Mouse (Mus musculus) adrenal gland, adult 8-10 months (tissue): ENCODE data around the gene Iqgap1. TPM values are rescaled to one million over a fixed set of nuclear protein-coding genes. Genes with fewer than 3 reads are reported as not detected.

Experiments
- DNase-seq: peaks from one replicate; pipeline ENCODE4 v3.0.0; 2022
- total RNA-seq, 4 experiments: library from RNA; stranded (reverse); gene quantifications; 2 replicates each; pipeline ENCODE4 v1.2.4; 2022

Gene Iqgap1
- total RNA-seq, 4 experiments from 2014 or later: 82.6 to 138 (median 109) TPM

DNA sequence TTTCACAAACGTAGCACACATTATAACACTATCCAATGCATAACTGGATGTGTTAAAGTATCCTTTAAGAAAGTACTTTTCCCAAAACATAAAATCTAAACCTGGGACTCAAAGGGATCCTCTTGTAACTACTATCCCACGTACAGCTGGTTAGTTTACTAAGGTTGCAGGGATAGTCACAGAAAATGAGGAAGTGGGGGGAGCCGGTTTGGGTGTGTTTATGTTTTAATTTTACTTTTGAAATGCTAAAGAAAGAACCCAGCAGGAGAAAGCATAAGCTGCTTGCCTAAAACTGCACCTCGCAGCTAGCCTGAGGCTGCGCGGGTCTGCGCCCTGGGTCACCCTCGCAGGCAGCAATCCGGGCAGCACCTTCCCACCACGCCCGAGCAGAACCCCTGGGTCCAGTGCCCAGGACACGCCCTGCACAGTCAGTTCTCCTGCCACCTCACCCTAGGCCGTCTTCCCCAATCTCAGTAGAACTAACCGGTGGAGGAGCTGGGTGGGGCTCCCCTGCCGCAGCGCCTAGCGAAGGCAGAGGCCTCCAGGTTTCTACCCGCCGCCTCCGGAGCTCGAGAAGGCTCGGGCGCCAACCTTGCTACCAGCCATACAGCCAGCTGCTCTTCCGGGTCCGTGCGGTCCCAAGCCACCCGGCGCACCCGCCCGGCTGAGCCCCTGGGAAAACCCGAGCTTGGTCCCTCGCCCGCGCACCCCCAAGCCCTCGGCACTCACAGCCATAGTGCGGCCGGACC lies 23.2 kb downstream of the Iqgap1 start:
- no peak for DNase-seq

DNA sequence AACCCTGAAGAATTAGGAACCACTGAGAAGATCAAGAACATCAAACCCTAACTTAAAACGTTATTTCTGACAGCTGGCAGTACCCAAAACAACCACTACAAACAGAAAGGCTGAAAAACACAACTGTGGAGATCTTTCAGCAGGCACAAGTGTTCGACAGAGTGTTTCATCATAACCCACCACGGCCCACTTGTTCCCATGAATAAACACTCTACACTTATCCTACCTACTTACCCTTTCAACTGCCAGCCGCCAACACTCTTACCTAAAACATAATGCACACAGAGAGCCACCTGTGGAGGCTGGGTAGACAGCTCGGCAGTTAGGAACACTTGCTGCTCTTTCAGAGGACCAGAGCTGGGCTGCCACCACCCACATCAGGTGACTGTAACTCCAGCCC lies 26.5 kb downstream of the Iqgap1 start:
- DNase-seq: no peak

DNA sequence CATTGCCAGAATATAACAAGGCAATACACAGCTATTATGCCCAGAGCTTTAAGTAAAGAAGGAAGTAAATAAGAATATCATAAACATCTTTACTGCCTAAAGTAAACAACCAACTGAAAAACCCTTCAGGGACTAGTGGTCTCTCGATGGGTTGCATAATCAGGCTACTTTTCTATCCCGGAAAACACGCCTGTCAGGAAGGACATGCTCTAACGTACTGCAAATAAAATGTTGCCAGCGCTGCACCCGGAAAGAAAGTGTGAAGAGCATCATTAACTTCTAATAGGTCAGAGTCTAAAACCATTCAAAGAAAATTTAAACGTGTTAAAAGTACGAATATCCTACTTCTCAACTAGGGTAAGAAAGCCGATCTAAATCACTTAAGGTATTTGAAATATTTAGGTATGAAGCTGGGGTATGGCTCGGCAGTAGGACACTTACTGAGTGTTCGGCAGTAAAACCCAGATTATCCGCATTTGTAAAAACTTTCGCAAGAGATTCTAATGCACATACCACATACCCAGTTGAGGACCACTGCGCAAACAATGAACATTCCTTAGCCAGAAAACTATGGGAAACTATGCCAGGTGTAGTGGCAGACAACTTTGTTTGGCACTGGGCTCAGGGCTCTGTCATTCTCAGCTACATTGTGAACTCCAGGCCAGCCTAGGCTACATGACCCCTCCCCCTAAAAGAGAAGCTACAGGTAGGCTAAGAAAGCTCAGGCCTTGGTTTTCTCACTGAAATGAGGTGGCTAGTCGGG lies 28.8 kb downstream of the Iqgap1 start:
- DNase-seq: no peak

DNA sequence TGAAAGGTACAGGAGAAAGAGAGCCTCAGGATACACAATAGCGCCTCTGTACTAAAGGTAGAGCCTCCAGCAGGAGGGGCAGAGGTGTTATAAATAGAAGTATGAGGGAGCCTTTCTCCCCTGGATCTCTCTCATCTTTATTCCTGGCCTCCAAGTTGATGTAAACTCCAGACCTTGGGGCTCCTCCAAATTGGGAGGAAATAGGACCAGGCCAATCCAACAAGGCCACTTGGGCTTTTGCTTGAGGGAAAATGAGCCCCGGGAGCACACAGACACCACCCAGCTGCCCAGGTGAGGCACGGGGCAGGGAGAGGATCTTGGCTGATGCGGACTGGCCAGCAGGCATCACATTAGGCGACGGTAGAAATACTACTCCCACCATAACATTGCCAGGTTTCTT lies 29.5 kb downstream of the Iqgap1 start:
- no peak for DNase-seq

DNA sequence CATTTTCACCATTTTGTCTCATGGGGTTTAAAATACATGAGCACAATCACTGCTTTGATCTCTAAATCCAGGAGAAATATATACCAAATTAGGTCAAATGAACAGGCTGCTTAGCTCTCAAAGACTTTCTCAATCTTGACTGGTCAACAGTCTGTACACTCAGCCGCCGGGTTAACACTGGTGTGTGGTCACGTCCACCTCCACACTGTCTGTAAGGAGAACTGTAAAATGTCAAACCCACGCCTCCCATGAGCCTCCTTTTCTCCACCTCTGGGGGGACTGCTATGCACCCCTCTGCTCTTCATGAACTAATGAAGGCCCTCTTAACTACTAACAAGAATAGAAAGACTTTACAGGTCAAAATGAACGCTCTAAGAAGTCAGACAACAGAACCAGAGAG lies 36.2 kb downstream of the Iqgap1 start:
- DNase-seq: no peak

DNA sequence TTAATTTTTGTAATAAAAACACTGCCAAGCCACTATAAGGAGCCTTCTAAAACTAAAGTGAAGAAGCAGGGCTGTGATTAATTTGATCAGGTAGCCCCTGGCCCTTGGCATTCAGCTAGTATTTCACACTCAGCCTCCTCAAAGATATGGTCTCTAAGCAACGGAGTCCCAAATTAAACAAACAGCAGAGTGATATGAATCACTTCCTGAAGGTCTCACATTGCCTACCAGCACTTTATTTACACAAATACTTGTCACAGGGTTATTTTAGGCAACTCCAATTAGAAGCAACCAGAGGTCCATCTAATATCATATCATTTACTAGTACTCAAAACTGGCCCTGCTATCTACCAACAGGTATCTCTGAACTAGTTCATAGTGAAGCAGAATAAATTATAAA lies 36.7 kb downstream of the Iqgap1 start:
- DNase-seq: no peak

DNA sequence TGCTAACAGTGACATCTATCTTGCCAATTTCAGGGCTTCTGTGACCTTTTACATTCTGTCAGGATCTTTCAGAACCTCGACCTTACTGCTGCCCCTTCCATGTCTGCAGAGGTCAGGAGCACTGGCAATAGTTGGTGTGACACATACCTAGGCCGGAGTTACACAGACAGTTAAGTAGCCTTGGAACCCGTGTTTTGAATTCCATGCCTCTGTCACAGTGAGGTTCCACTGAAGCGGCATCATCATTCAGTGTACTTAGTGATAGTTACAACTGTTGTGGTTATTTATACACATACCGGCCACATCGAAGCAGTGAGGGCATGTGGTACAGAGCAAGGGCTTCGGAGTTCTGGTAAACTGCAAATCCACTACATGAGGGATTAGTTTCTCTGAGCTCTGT lies 37.8 kb downstream of the Iqgap1 start:
- DNase-seq: peak; percentile 66

DNA sequence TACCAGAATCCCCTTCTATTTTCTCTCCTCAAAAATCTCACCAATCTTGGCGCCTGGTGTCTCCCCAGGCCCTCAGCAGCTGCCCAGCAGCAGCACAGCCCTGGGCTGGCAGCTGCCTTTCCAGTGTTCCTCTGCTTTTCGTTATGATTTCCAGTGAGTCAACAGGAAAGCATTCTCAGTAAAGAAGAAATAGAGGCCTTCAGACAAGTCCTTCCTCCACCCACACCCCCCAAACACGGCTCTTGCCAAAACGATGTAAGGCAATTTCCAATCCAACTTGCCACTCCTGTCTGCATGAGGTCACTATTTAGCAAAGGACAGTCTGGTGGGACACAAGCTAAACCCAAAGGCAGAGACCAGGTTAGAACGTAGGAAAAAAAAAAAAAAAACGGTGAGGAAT lies 39.0 kb downstream of the Iqgap1 start:
- peak; percentile 69 for DNase-seq

DNA sequence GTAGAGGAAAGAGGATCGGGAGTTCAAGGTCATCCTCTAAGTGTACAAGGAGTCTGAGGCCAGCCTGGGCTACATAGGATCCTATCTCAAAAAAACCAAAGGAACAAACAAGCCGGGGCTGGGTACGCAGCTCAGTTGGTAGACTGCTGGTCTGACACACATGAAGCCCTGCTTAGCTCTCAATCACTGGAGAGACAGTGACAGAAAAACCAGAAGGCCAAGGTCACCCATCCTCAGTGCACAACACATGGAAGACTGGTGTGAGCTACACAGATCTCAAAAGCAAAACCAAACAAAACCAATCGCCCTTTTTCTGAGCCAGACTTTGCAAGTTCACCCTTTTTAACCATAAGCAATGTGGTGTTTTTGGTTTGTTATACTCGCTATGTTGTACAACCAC lies 41.9 kb downstream of the Iqgap1 start:
- no peak for DNase-seq

DNA sequence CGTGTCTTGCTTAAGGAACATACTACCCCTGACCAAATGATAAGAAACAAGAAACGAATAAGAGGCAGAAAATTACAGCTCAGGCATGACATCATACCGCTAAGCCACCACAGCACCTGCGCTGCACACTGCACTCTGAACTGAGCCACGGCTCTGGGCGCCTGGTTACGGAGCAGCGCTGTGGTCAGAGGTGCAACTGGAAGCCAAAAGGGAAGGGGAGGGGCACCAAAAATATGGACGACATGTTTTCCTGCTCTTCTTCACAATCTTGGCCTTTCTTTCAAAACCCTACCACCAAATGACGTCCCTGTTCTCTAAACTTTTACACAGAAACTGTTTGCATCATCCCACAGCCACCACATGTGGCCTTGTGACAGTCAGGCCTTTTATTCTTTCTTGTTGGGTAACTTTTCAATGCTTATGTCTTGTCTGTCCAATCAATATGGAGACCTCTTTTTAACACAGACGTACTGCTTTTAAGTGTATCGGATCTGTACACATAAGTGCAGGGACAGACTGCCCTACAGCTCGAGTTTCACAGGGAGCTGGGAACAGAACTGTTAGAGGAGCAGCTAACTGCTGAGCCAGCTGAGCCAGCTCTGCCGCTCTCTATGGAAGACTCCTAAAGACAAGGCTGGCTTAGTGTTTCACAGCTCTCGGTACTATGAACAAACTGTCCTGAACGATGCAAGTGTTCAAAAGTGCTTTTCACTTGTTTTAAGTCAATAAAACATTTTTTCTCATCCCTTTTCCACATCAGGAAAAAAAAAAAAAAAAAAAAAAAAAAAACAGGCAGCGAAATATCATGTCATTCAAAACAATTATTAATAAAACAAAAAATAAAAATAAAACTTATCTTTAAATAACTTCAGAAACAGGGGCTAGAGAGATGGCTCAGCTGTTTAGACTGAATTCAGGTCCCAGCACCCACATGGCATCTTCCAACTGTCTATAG lies 43.3 kb downstream of the Iqgap1 start:
- no peak for DNase-seq

DNA sequence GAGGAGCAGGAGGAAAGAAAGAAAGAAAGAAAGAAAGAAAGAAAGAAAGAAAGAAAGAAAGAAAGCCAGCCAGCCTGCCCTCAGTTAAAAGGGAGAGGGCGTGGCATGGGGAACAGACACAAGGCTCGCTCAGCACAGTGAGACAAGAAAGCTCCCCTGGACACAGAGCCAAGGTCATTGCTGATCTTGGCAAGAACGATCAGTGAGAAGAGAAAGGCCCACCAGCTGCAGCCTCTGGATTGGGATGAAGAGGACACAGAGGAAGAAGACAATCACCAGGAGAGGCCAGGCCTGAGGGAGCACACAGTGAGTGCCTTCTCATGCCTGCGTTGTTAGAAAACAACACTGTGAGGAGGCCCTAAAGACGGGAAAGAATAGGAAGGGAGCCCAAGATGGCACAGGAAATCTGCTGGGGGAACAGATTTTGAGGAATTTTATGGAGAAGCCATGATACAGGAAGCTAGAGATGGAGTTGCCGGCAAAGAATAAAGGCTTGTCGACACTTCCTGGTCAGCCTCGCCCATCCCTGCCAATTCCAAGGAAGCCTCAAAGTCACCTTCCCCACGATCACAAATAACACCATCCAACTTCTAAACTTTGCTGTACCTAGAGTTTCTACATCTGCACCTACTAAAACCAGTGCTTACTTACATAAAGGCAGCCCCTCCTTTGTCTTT lies 44.2 kb downstream of the Iqgap1 start:
- DNase-seq: no peak

DNA sequence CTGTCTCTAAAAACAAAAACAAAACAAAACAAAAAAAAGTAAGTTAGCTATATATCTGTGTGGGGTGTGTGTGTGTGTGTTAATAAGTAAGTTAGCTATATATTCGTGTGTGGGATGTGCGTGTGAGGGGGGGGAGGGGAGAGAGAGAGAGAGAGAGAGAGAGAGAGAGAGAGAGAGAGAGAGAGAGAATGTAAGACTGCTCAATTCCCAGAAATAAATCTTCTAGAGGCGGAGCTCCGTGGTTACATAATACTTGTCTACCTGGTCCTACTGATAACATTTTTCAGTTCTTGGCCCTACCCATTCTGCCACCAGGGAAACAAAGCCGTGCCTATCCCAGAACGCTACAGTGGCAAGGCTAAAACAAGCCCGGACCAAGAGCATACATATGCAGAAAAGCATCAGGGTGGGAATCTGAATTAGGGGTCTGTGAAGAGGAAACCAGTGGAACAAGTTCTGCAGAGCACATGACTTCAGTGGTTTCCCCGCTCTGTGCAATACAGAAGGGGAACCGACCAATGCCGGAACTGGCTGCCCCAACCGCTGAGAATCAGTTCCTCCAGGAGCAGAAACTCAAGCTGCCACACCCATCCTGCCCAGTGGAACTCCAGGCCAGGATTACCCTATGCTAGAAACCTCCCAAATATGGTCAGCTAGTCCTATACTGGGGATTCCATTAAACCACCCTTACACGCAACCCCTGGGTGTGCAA lies 46.7 kb downstream of the Iqgap1 start:
- no peak for DNase-seq

DNA sequence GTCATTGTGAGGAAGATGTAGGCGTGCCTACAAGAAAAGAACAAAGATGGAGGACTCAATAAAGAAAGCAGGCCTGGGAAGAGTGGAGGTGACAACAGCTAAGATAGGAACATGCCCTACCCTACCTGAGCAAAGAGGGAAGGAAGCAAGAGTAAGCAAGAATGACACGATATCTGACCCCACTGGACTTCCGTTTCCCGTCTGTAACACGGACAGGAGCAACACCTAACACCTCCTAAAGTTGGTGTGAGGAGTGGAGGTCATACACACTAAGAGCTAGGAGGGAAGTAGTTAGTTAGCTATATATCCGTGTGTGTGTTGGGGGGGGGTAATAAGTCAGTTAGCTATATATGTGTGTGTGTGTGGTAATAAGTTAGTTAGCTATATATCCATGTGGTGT lies 47.4 kb downstream of the Iqgap1 start:
- no peak for DNase-seq

DNA sequence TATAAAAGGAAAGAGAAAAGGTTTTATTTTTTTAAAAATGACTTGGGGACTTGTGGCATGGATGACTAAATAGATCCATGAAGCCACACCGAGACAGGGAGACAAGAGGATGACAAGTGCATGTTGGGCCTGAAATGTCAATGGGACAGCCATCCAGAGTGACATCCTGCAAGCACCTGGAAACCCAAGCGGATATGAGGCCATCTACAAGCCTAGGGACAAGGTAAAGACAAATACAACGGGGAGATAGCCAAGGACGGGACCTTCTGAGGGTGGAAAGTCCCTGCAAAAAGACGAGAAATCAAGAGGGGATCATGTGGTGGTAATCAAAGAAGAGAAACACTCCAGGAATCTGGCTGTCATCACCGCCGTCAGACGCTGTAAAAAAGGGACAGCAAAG lies 48.6 kb downstream of the Iqgap1 start:
- no peak for DNase-seq

DNA sequence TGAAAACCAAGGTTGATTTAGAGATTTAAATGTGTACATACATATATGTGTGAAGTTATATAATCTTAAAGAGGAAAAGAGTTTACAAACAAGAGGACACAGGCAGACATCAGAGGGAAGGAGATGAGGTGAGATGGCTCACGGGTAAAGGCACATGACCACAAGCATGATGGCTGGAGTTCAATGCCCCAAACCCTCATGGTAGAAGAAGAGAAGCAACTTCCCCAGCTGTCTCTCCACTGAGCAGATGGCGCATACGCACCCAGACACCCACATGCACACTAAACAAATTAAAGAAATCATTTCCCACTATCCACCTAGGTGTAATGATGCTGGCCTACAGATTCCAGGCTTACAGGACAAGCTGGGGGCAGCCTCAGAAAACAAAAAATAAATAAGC lies 49.7 kb downstream of the Iqgap1 start:
- no peak for DNase-seq

DNA sequence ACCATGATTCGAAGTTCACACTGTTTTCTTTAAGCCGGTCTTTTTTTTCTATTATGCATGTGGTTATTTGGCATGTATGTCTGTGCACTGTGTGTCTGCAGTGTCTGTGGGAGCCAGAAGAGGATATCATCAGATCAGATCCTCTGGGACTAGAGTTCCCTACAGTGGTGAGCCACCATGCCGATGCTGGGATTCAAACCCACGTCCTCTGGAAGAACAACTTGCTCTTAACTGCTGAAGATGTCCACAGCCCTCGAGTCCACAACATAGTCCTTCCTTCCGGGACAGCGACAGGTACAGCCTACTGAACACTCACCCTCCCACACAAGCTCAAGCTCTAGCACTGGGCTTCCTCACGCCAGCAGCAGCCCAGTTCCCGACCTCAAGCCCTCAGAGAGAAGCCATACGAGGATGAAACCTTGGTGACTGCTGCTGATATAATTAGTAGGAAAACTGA lies 50.3 kb downstream of the Iqgap1 start:
- no peak for DNase-seq

DNA sequence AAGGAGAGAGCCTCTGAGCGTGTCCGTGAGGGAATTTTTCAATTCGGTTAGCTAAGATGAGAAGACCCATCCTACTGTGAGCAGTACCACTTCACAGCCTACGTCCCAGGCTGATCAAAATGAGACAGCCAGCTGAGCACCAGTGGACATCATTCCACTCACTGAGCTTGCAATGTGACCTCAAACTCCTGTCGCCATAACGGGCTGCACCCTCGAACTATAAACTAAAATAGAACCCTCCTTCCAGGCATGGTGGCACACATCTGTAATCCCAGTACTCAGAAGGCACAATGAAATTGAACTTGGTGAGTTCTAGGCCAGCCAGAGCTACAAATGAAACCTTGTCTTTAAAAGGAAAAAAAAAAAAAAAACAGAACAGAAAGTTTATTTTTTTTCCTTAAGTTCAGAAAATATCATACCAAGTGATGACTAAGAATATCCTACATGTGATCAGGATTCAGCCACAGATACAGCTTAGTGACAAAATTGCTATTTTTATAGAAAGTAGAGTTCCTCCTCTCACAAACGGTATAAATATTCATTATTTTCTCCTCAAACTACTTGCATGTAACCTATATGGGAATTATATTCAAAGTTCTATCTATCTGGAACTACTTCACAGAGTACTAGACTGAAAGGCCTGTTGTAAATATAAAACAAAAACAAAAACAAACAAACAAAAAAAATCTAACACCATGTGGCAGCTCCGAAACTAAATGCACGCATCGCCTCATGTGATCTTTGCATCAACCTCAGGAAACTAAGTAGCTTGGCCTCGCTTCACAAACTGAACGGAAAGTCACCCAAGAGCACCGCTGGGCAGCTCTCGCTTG lies 50.9 kb downstream of the Iqgap1 start:
- DNase-seq: no peak

DNA sequence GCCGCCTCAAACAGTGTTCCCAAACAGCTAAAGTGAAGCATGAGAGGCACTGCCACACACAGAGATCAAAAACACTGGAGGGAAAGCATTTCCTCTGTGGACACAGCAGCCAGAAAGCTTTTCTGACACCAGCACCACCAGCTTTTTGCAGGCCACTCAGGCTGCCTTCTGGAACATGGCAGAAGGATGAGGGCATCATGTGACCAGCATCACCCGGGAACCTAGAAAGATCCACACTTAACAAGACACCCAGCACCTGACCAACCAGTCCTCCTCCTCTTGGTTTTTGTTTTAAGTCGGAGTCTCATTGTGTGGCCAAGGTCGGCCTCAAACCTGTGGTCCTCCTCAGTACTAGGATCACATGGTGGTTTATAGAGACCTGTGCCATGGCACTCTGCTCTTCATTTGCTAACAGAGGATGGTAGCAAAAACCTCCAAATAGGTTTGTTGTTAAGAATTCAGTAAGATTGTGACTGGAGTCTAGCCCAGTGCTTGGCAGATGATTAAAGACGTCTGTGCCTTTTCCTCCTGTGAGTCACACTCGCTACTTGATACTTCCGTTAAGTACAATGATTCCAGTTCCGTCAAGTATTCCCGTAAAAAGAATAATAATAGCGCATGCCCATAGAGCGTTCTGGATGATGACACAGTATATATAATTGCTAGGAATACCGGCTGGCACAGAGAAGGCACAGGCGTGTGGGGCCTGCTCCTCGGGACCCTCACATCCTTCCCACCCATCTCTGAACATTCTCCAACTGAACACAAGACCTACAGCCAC lies 51.8 kb downstream of the Iqgap1 start:
- no peak for DNase-seq

DNA sequence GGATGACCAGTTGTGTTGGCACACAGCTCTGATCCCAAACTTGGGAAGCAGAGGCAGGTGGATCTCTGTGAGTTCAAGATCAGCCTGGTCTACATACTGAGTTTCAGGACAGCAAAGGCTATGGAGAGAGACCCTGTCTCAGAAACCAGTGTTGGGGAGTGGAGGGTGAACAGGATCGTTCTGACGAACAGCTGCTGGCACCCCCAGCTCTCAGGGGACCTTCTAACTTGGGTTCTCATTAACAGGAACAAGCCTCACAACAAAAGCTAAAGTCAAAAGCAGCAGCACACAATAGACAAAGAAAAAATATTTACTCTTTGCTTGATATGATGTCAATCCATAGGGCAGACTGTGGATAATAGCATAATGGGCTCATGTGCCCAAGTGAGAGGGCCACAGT lies 55.3 kb downstream of the Iqgap1 start:
- DNase-seq: no peak

DNA sequence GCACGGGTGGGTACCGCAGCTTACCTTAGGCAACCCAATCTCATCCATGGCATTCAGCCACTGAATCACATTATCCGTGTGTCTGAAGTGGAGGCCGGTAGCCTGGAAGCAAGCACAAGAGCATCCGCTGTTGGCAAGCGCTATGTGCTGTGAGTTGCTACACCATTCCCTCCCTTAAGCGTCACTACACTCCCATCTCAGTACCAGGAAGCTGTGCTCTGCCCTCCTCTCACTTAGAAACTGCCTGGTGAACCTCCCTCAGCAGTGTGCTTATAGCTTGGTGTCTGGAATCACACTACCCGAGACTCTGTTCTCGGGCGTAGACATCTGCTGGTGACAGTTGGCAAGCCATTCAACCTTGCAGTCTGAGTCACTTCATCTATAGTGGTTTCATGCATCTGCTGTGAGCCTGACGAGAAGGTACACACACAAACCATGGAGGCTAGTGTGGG lies 58.9 kb downstream of the Iqgap1 start:
- DNase-seq: no peak
